Mouse (Mus musculus): ENCODE measurements around the gene Stab1. TPM values are rescaled to one million over a fixed set of nuclear protein-coding genes. Genes with fewer than 3 reads are reported as not detected.

Gene Stab1
- polyA plus RNA-seq, 1 experiment from 2014 or later, result 36.6 TPM

GRCm38 (mm10) chr14:31209133-31209557 lies 40.7 kb upstream of the Stab1 start:
- peaks cover 45% of the 10 kb centered on the region for H3K4me1 ChIP-seq (ENCODE audit: control insufficient read depth, insufficient read depth, low read length)
- H3K36me3 ChIP-seq (ENCODE audit: control insufficient read depth, insufficient read depth), result peaks cover 2% of the 10 kb centered on the region; the same call in 1 of the 2 replicates
- peak overlapping the region; percentile 95 for H3K27ac ChIP-seq (ENCODE audit: low read length)
- WGBS, result 38% methylated on average over 4 of the region's 4 CpGs
- no peaks in the 10 kb centered on the region for H3K27me3 ChIP-seq (ENCODE audit: control insufficient read depth, insufficient read depth, low read length)
- H3K9me3 ChIP-seq (replicated peaks; ENCODE audit: control insufficient read depth, low read length), result no peaks in the 10 kb centered on the region
- peak; percentile 80 for ATAC-seq (replicated peaks; ENCODE audit: extremely low read depth, insufficient read depth, low FRiP score)
- peak overlapping the region; percentile 92 for H3K4me2 ChIP-seq (ENCODE audit: low read depth, low read length)
- peak overlapping the region; percentile 85 for H3K4me3 ChIP-seq (ENCODE audit: low read length)
- H3K9ac ChIP-seq (ENCODE audit: low read length), result peak overlapping the region; percentile 87

GRCm38 (mm10) chr14:31208084-31208483 lies 39.6 kb upstream of the Stab1 start, which contains the start of gene Tnnc1:
Gene Tnnc1 (plus strand): TSS chr14:31208312.
- 31% methylated on average over 2 of the region's 2 CpGs for WGBS
- no peaks in the 10 kb centered on the region for H3K9me3 ChIP-seq (replicated peaks; ENCODE audit: control insufficient read depth, low read length)
- H3K9ac ChIP-seq (ENCODE audit: low read length), result peak within 1 kb of the TSS; percentile 98
- no peaks in the 10 kb centered on the region for H3K27me3 ChIP-seq (ENCODE audit: control insufficient read depth, insufficient read depth, low read length)
- H3K4me3 ChIP-seq (ENCODE audit: low read length), result peak within 1 kb of the TSS; percentile 85
- peak within 1 kb of the TSS; percentile 95 for H3K27ac ChIP-seq (ENCODE audit: low read length)
- peak; percentile 20; the same call in 1 of the 2 replicates for ATAC-seq (replicated peaks; ENCODE audit: extremely low read depth, insufficient read depth, low FRiP score)
- peak within 1 kb of the TSS; percentile 92 for H3K4me2 ChIP-seq (ENCODE audit: low read depth, low read length)
- peaks cover 41% of the 10 kb centered on the region for H3K4me1 ChIP-seq (ENCODE audit: control insufficient read depth, insufficient read depth, low read length)
- peaks cover 9% of the 10 kb centered on the region for H3K36me3 ChIP-seq (ENCODE audit: control insufficient read depth, insufficient read depth)

DNA sequence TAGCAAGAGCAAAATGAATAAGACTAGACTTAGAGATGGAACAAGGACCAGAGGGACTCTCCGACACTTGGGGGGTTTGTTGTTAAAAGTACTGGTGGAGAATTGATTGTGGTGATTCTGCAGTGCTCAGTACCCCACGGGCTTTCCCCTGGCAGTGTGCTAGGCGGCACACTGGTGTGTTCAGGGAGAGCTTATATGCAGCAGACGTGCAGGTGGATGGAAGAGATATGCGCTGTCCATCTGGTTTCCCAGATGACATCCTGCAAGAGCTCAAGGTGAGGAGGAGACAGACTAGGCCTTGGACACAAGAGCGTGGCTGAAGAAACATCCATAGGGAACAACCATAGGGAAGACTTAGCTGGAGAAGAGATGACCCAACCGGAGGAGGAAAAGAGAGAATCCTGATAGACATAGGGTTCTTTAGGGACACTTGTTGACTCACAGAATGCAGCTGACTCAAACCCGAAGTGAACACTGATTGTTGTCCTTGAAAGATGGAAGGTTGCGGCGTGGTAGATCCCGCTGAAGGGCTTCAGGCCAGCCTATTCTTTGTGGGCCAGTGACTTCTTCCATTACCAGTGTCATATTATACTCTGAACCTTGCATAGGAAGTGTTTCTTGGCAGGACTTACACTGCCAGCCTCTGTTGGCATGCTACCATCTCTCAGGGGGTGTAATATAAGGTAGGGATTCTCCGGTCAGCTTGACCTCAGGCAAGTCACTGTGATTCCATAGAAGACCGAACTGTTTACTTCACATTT lies 38.8 kb upstream of the Stab1 start:
- WGBS, result 66% methylated on average over 13 of the region's 13 CpGs
- peak overlapping the region; percentile 85 for H3K4me3 ChIP-seq (ENCODE audit: low read length)
- ATAC-seq (replicated peaks; ENCODE audit: extremely low read depth, insufficient read depth, low FRiP score), result no peak

DNA sequence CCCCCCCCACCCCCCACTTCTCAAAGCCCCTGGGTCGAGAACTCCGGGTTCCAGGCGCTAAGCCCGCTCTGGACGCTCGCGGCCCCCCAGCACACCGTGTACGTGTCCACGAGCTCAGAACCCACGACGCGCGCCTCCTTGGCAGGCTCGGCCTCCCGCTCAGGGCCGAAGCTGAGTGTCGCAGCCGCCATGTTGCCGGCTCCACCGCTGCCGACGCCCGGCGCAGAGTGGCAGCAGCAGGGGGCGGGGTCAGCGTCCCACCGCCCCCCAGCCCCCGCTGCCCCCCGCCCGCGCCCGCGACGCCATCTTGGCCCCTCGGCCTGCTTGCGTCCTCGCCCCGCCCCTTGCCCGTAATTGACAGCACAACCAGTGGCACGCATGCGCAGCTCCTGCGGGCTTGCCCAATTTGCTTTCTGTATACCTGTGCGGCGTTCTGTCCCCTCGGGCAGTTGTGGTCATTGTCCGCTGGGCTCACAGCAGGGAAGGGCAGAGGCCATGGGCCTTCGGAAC lies 38.1 kb upstream of the Stab1 start:
- peaks cover 26% of the 10 kb centered on the region for H3K4me1 ChIP-seq (ENCODE audit: control insufficient read depth, insufficient read depth, low read length)
- no peaks in the 10 kb centered on the region for H3K9me3 ChIP-seq (replicated peaks; ENCODE audit: control insufficient read depth, low read length)
- H3K4me2 ChIP-seq (ENCODE audit: low read depth, low read length), result peak overlapping the region; percentile 92
- under 1% methylated on average over 48 of the region's 48 CpGs for WGBS
- peaks cover 23% of the 10 kb centered on the region for H3K36me3 ChIP-seq (ENCODE audit: control insufficient read depth, insufficient read depth)
- H3K27me3 ChIP-seq (ENCODE audit: control insufficient read depth, insufficient read depth, low read length), result no peaks in the 10 kb centered on the region
- H3K4me3 ChIP-seq (ENCODE audit: low read length), result peak overlapping the region; percentile 85
- peak overlapping the region; percentile 98 for H3K9ac ChIP-seq (ENCODE audit: low read length)
- H3K27ac ChIP-seq (ENCODE audit: low read length), result peak overlapping the region; percentile 95
- peak; percentile 42 for ATAC-seq (replicated peaks; ENCODE audit: extremely low read depth, insufficient read depth, low FRiP score)

More for the DNA sequence above, 38.8 kb upstream of the Stab1 start:
- Histone ChIP-seq H3K9ac (ENCODE audit: low read length) (peak overlapping the region; percentile 98), H3K27ac (ENCODE audit: low read length) (peak overlapping the region; percentile 95), H3K4me2 (ENCODE audit: low read depth, low read length) (peak overlapping the region; percentile 92), H3K4me1 (ENCODE audit: control insufficient read depth, insufficient read depth, low read length) (peaks cover 32% of the 10 kb centered on the region), H3K36me3 (ENCODE audit: control insufficient read depth, insufficient read depth) (peaks cover 18% of the 10 kb centered on the region), H3K9me3 (replicated peaks; ENCODE audit: control insufficient read depth, low read length) (no peaks in the 10 kb centered on the region), H3K27me3 (ENCODE audit: control insufficient read depth, insufficient read depth, low read length) (no peaks in the 10 kb centered on the region)

DNA sequence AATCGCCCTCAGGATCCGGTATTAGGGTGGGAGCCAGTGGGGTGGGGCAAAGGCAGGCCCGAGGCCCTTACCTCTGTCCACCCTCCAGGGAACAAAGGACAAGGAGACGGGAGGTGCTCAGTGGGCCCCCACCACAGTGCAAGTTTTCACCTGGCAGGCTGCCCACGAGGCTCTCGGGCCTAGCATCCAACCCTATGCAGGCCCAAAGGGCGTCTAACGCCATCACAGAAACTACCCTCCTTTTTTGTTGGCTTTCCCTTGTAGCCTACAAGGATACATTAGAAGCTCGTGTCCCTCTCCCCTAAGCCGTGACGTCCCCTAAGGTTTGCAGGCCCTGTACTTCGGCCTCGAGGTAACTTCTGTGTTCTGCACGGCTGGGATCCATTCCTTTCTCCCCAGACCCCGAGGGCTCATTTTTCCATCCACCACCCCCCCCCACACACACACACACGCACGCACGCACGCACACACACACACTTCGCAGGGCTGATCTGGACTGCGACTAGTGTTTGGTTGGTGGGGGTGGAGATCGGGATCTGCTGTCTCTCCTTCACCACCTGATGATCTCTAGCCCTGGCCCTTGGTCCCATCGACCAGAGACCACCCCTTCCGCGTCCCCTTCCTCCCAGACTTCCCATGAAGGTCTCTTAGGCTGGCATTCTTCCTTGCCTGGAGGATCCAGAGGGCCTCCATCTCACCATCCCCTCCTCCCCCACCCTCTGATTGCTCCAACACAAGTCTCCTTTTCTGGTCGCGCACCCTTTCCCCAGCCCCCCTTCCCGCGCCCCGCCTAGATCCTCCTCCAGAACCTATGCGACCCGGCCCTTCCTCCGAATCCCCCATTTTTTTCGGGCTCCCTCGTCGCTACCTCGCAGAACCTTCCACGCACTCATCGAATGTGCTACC lies 37.4 kb upstream of the Stab1 start:
- H3K9ac ChIP-seq (ENCODE audit: low read length), result peak overlapping the region; percentile 98

DNA sequence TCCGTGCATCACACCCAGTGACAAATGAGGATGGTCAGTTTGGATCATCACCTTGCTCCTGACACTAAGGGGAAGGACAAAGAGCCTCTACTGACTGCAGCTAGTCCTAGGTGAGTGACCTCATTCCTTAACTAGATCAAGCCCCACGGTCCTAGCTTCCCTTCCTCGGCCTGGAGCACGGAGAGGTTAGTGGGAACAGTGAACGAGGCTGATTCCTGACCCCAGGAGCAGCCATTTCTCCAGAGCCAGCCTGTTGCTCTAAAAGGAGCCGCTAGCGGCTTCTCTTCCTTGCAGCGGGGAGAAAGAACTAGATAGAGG lies 36.8 kb upstream of the Stab1 start:
- Histone ChIP-seq H3K4me3 (ENCODE audit: low read length) (peak overlapping the region; percentile 85), H3K9me3 (replicated peaks; ENCODE audit: control insufficient read depth, low read length) (no peaks in the 10 kb centered on the region), H3K4me2 (ENCODE audit: low read depth, low read length) (peak overlapping the region; percentile 92), H3K36me3 (ENCODE audit: control insufficient read depth, insufficient read depth) (peaks cover 31% of the 10 kb centered on the region), H3K9ac (ENCODE audit: low read length) (peak overlapping the region; percentile 98), H3K27me3 (ENCODE audit: control insufficient read depth, insufficient read depth, low read length) (no peaks in the 10 kb centered on the region), H3K27ac (ENCODE audit: low read length) (peak overlapping the region; percentile 95), H3K4me1 (ENCODE audit: control insufficient read depth, insufficient read depth, low read length) (peaks cover 25% of the 10 kb centered on the region)
- 7% methylated on average over 8 of the region's 8 CpGs for WGBS
- ATAC-seq (replicated peaks; ENCODE audit: extremely low read depth, insufficient read depth, low FRiP score), result no peak

More for the DNA sequence above, 37.4 kb upstream of the Stab1 start:
- H3K4me3 ChIP-seq (ENCODE audit: low read length), result peak overlapping the region; percentile 85
- peak; percentile 10 for ATAC-seq (replicated peaks; ENCODE audit: extremely low read depth, insufficient read depth, low FRiP score)
- WGBS, result under 1% methylated on average over 39 of the region's 39 CpGs
- H3K27ac ChIP-seq (ENCODE audit: low read length), result peak overlapping the region; percentile 95
- H3K27me3 ChIP-seq (ENCODE audit: control insufficient read depth, insufficient read depth, low read length), result no peaks in the 10 kb centered on the region
- H3K4me1 ChIP-seq (ENCODE audit: control insufficient read depth, insufficient read depth, low read length), result peaks cover 23% of the 10 kb centered on the region
- H3K36me3 ChIP-seq (ENCODE audit: control insufficient read depth, insufficient read depth), result peaks cover 26% of the 10 kb centered on the region
- H3K4me2 ChIP-seq (ENCODE audit: low read depth, low read length), result peak overlapping the region; percentile 92
- H3K9me3 ChIP-seq (replicated peaks; ENCODE audit: control insufficient read depth, low read length), result no peaks in the 10 kb centered on the region

- peak overlapping the region; percentile 85 for H3K4me3 ChIP-seq (ENCODE audit: low read length)
- no peaks in the 10 kb centered on the region for H3K27me3 ChIP-seq (ENCODE audit: control insufficient read depth, insufficient read depth, low read length)
- H3K36me3 ChIP-seq (ENCODE audit: control insufficient read depth, insufficient read depth), result peaks cover 33% of the 10 kb centered on the region
- no peak for ATAC-seq (replicated peaks; ENCODE audit: extremely low read depth, insufficient read depth, low FRiP score)
- H3K4me1 ChIP-seq (ENCODE audit: control insufficient read depth, insufficient read depth, low read length), result peaks cover 26% of the 10 kb centered on the region
- WGBS, result 51% methylated on average over 4 of the region's 4 CpGs
- H3K27ac ChIP-seq (ENCODE audit: low read length), result peak overlapping the region; percentile 95
- H3K4me2 ChIP-seq (ENCODE audit: low read depth, low read length), result peak overlapping the region; percentile 92
- H3K9me3 ChIP-seq (replicated peaks; ENCODE audit: control insufficient read depth, low read length), result no peaks in the 10 kb centered on the region
- H3K9ac ChIP-seq (ENCODE audit: low read length), result peak overlapping the region; percentile 98
These were observed 36.4 kb upstream of the Stab1 start for GRCm38 (mm10) chr14:31204844-31205243.

DNA sequence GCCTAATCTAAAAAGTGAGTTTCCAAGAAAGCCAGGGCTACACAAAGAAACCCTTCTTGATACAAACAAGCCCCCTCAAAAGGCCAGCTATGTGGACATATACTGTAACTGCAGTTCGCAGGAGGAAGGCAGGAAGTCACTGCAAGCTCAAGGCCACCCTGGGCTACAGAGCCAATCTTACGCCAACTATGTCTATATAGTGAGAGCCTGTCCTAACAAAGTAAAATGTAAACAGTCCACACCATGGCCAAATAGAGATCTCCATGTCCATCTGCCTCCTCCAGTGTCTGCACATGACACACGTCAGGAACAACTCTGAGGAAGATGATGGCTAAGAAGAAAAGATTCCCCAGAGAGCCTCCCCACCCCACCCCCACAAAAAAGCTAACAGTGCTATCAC lies 31.6 kb upstream of the Stab1 start:
- no peak for ATAC-seq (replicated peaks; ENCODE audit: extremely low read depth, insufficient read depth, low FRiP score)
- no peaks in the 10 kb centered on the region for H3K27me3 ChIP-seq (ENCODE audit: control insufficient read depth, insufficient read depth, low read length)
- H3K9me3 ChIP-seq (replicated peaks; ENCODE audit: control insufficient read depth, low read length), result no peaks in the 10 kb centered on the region
- H3K4me2 ChIP-seq (ENCODE audit: low read depth, low read length), result no peak overlapping the region
- 74% methylated on average over 3 of the region's 3 CpGs for WGBS
- no peak overlapping the region for H3K27ac ChIP-seq (ENCODE audit: low read length)
- H3K4me1 ChIP-seq (ENCODE audit: control insufficient read depth, insufficient read depth, low read length), result peaks cover 47% of the 10 kb centered on the region
- peaks cover 40% of the 10 kb centered on the region for H3K36me3 ChIP-seq (ENCODE audit: control insufficient read depth, insufficient read depth)
- no peak overlapping the region for H3K9ac ChIP-seq (ENCODE audit: low read length)
- no peak overlapping the region for H3K4me3 ChIP-seq (ENCODE audit: low read length)

Measured in heart, embryonic 16.5 days (tissue).